Mouse (Mus musculus): ENCODE data around the gene Polr3e. TPM values are rescaled to one million over a fixed set of nuclear protein-coding genes. Genes with fewer than 3 reads are reported as not detected.

Gene Polr3e
- total RNA-seq, 1 experiment = 44.4 TPM

- H3K9me3 ChIP-seq (ENCODE audit: control insufficient read depth, insufficient read depth, low read depth, low read length) = no peaks in the 10 kb centered on the region
- in situ Hi-C loops (cut with MboI; ENCODE audit: low sequenced_read_pairs in 2 of 2, unreplicated experiment in 2 of 2) = no loop called here
- peaks cover 0 to 4% of the 10 kb centered on the region in 2 experiments; a peak in 2 of 4 replicates for H3K4me1 ChIP-seq (ENCODE audit: control insufficient read depth in 2 of 2, insufficient read depth in 2 of 2, low read length in 2 of 2, poor library complexity in 1 of 2)
- TF ChIP-seq CHD2 (IDR thresholded peaks at IDR 0.05; ENCODE audit: low read depth, low read length) (no peak), ZNF384 (IDR thresholded peaks at IDR 0.05; ENCODE audit: low read depth, low read length) (no peak), HCFC1 (IDR thresholded peaks at IDR 0.05; ENCODE audit: borderline replicate concordance, insufficient read depth, low read length) (no peak), ZC3H11A (IDR thresholded peaks at IDR 0.05; ENCODE audit: borderline replicate concordance, low read depth, low read length) (no peak), MAFK (IDR thresholded peaks at IDR 0.05; ENCODE audit: insufficient read depth, low read depth, low read length) (no peak)
- H3K36me3 ChIP-seq (ENCODE audit: control insufficient read depth, insufficient read depth, low read length, poor library complexity, severe bottlenecking) = no peaks in the 10 kb centered on the region
- no peak overlapping the region for H3K4me3 ChIP-seq (ENCODE audit: insufficient read depth in 1 of 2, low read depth in 1 of 2, low read length in 2 of 2, poor library complexity in 1 of 2, severe bottlenecking in 1 of 2)
- H3K27ac ChIP-seq (ENCODE audit: insufficient read depth, low read depth, low read length, poor library complexity, severe bottlenecking) = no peak overlapping the region
- DNase-seq (ENCODE audit: low read depth, low spot score) = no peak
- no peak overlapping the region for H3K9ac ChIP-seq (ENCODE audit: insufficient read depth, low read depth, low read length, poor library complexity, severe bottlenecking)
Measured at GRCm38 (mm10) chr7:120977063-120977462, 59.5 kb downstream of the Polr3e start.

- Histone ChIP-seq H3K4me3 (ENCODE audit: insufficient read depth in 1 of 2, low read depth in 1 of 2, low read length in 2 of 2, poor library complexity in 1 of 2, severe bottlenecking in 1 of 2) (no peak overlapping the region), H3K27ac (ENCODE audit: insufficient read depth, low read depth, low read length, poor library complexity, severe bottlenecking) (no peak overlapping the region), H3K9me3 (ENCODE audit: control insufficient read depth, insufficient read depth, low read depth, low read length) (no peaks in the 10 kb centered on the region), H3K9ac (ENCODE audit: insufficient read depth, low read depth, low read length, poor library complexity, severe bottlenecking) (no peak overlapping the region), H3K4me1 (ENCODE audit: control insufficient read depth in 2 of 2, insufficient read depth in 2 of 2, low read length in 2 of 2, poor library complexity in 1 of 2) (peaks cover 0 to 4% of the 10 kb centered on the region in 2 experiments; a peak in 2 of 4 replicates), H3K36me3 (ENCODE audit: control insufficient read depth, insufficient read depth, low read length, poor library complexity, severe bottlenecking) (no peaks in the 10 kb centered on the region)
- in situ Hi-C loops (cut with MboI; ENCODE audit: low sequenced_read_pairs in 2 of 2, unreplicated experiment in 2 of 2) = no loop called here
- no peak for DNase-seq (ENCODE audit: low read depth, low spot score)
- no peak for TF ChIP-seq ZC3H11A (IDR thresholded peaks at IDR 0.05; ENCODE audit: borderline replicate concordance, low read depth, low read length)
- no peak for TF ChIP-seq HCFC1 (IDR thresholded peaks at IDR 0.05; ENCODE audit: borderline replicate concordance, insufficient read depth, low read length)
- no peak for TF ChIP-seq CHD2 (IDR thresholded peaks at IDR 0.05; ENCODE audit: low read depth, low read length)
Measured at GRCm38 (mm10) chr7:120980041-120980440, 62.5 kb downstream of the Polr3e start.

DNA sequence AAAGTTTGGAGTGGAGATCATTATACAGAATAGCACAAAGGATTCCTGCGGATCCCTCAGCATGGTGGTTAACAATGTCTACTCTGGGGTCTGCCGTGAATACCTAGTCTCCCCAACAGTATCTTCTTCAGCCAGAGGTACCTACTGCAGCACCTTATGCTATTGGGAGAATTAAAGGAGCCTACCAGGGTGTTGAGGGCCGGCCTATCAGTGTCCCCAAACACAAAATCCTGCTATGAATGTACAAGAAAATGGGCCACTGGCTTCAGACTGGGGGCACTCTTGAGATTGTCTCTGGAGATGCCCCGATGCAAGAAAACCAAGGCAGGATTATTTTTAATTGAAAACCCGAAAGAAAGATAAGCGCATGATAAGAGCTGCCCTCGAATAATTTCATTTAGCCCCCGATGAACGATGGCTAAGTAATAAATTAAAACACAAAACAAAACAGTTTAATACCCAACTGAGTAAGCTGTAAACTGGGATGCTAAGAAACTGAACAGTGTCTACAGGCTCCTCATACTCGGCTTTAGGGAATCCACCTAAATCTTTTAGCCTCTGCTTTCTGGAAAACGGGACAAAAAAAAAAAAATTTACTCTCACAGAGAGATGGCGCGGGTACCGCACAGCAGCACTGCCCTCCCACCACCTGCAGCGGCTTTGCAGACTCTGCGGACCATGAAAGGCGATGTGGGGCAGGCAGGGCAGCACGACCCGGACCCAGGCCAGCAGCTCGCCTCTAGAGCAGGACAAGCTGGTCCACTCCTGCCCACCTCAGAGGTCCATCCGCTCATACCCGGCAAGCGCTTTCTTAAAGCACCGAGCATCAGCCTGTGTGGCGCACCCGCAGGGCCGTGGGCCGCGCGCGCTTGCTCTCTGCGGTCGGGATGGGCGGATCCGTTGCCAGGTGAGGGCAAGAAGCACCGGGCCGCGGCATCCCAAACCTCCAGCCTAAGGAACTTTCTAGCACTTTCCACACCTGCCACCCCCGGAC, 63.7 kb downstream of the Polr3e start:
- DNase-seq (ENCODE audit: low read depth, low spot score) = peak; percentile 42
- Histone ChIP-seq H3K9me3 (ENCODE audit: control insufficient read depth, insufficient read depth, low read depth, low read length) (no peaks in the 10 kb centered on the region), H3K4me1 (ENCODE audit: control insufficient read depth in 2 of 2, insufficient read depth in 2 of 2, low read length in 2 of 2, poor library complexity in 1 of 2) (peaks cover 0 to 4% of the 10 kb centered on the region in 2 experiments; a peak in 2 of 4 replicates), H3K36me3 (ENCODE audit: control insufficient read depth, insufficient read depth, low read length, poor library complexity, severe bottlenecking) (no peaks in the 10 kb centered on the region), H3K27ac (ENCODE audit: insufficient read depth, low read depth, low read length, poor library complexity, severe bottlenecking) (no peak overlapping the region), H3K4me3 (ENCODE audit: insufficient read depth in 1 of 2, low read depth in 1 of 2, low read length in 2 of 2, poor library complexity in 1 of 2, severe bottlenecking in 1 of 2) (peak overlapping the region; percentile 84 to 99), H3K9ac (ENCODE audit: insufficient read depth, low read depth, low read length, poor library complexity, severe bottlenecking) (peak overlapping the region; percentile 85)
- in situ Hi-C loops (cut with MboI; ENCODE audit: low sequenced_read_pairs in 2 of 2, unreplicated experiment in 2 of 2) = no loop called here
- TF ChIP-seq ZC3H11A (IDR thresholded peaks at IDR 0.05; ENCODE audit: borderline replicate concordance, low read depth, low read length) = no peak
- TF ChIP-seq ZNF384 (IDR thresholded peaks at IDR 0.05; ENCODE audit: low read depth, low read length) = peak; percentile 51; the same call in 1 of the 2 replicates

DNA sequence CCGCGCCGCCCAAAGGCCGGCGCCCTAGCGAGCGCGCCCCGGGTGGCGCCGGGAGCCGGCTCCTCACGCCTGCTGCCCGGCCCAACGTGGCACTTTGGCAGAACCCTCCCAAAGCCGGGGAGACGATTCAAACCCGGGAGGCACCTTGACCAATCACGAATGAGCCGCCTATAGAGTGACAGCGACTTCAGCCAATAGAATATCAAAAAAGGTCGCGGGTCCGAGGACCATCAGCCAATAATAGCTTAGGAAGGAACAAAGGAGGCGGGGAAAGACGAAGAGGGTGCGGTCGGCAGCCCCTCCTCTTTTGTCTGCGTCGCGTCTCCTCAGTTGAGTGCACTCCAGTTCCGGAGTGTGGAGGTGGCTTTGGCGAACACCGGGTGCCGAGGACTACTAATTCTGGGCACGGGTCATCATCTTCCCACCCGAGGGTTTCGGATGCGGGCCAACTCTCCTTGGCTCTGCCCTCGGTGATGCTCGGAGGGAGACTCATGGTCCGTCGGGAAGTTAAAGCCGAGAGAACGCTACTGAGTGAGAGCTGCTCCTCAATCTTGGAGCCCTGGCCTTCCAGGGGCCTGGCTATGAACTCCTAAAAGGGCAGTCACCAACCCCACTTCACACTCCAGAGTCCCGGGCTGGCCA, 64.8 kb downstream of the Polr3e start, which contains the start of the genes Cdr2 and Mfsd13b:
TSS of gene Cdr2 (minus strand) at position 113 of the 642 bp plus-strand sequence.
TSS of gene Mfsd13b (plus strand) at position 310 of the 642 bp plus-strand sequence.
- Histone ChIP-seq H3K36me3 (ENCODE audit: control insufficient read depth, insufficient read depth, low read length, poor library complexity, severe bottlenecking) (no peaks in the 10 kb centered on the region), H3K4me3 (ENCODE audit: insufficient read depth in 1 of 2, low read depth in 1 of 2, low read length in 2 of 2, poor library complexity in 1 of 2, severe bottlenecking in 1 of 2) (peak within 1 kb of the TSS; percentile 84 to 99), H3K4me1 (ENCODE audit: control insufficient read depth in 2 of 2, insufficient read depth in 2 of 2, low read length in 2 of 2, poor library complexity in 1 of 2) (peaks cover 0 to 4% of the 10 kb centered on the region in 2 experiments; a peak in 2 of 4 replicates), H3K9ac (ENCODE audit: insufficient read depth, low read depth, low read length, poor library complexity, severe bottlenecking) (peak within 1 kb of the TSS; percentile 89), H3K27ac (ENCODE audit: insufficient read depth, low read depth, low read length, poor library complexity, severe bottlenecking) (no peak within 1 kb of the TSS), H3K9me3 (ENCODE audit: control insufficient read depth, insufficient read depth, low read depth, low read length) (no peaks in the 10 kb centered on the region)
- DNase-seq (ENCODE audit: low read depth, low spot score) = peak; percentile 100
- in situ Hi-C loops (cut with MboI; ENCODE audit: low sequenced_read_pairs in 2 of 2, unreplicated experiment in 2 of 2) = no loop called here
- TF ChIP-seq ZC3H11A (IDR thresholded peaks at IDR 0.05; ENCODE audit: borderline replicate concordance, low read depth, low read length) = no peak
- peak; percentile 97 for TF ChIP-seq CHD2 (IDR thresholded peaks at IDR 0.05; ENCODE audit: low read depth, low read length)
- TF ChIP-seq ZNF384 (IDR thresholded peaks at IDR 0.05; ENCODE audit: low read depth, low read length) = no peak
- peak; percentile 19; the same call in 1 of the 2 replicates for TF ChIP-seq HCFC1 (IDR thresholded peaks at IDR 0.05; ENCODE audit: borderline replicate concordance, insufficient read depth, low read length)

Measured in ES-E14 (cell line).